Mouse (Mus musculus) layer of hippocampus, postnatal 10 days (tissue): ENCODE data around the gene Syt8. TPM values are rescaled to one million over a fixed set of nuclear protein-coding genes. Genes with fewer than 3 reads are reported as not detected.
A peak's percentile ranks its signal among the peaks of the same experiment; 100 is the strongest.

Source experiments
- DNase-seq, 2 experiments: peaks; one replicate each; pipeline ENCODE4 v3.0.0; 2021; ENCODE audit warnings: low spot score in 2 of 2
- total RNA-seq, 2 experiments: library from RNA; stranded (reverse); gene quantifications; 2 replicates each; pipeline ENCODE4 v1.2.3; 2021

Syt8 gene
- total RNA-seq, 2 experiments from 2014 or later: not detected

- no peak for DNase-seq
These were observed 26.7 kb upstream of the Syt8 start for GRCm38 (mm10) chr7:142407935-142408334.

- DNase-seq: no peak
These were observed 26.0 kb upstream of the Syt8 start for GRCm38 (mm10) chr7:142408686-142409085.

GRCm38 (mm10) chr7:142409603-142410002, 25.0 kb upstream of the Syt8 start:
- no peak for DNase-seq

GRCm38 (mm10) chr7:142413285-142413684, 21.4 kb upstream of the Syt8 start:
- DNase-seq: no peak

GRCm38 (mm10) chr7:142415314-142415713, 19.3 kb upstream of the Syt8 start:
- no peak for DNase-seq

GRCm38 (mm10) chr7:142416225-142416624, 18.4 kb upstream of the Syt8 start:
- no peak for DNase-seq

- no peak for DNase-seq
These were observed 16.6 kb upstream of the Syt8 start for GRCm38 (mm10) chr7:142418027-142418426.

GRCm38 (mm10) chr7:142418679-142419078, 16.0 kb upstream of the Syt8 start:
- no peak for DNase-seq

- no peak for DNase-seq
These were observed 14.8 kb upstream of the Syt8 start for GRCm38 (mm10) chr7:142419887-142420286.

- no peak for DNase-seq
These were observed 12.8 kb upstream of the Syt8 start for GRCm38 (mm10) chr7:142421826-142422225.

- DNase-seq: no peak
These were observed 8.9 kb upstream of the Syt8 start for GRCm38 (mm10) chr7:142425641-142426213.

GRCm38 (mm10) chr7:142428213-142428612, 6.4 kb upstream of the Syt8 start:
- DNase-seq: peak; percentile 52 to 54

- DNase-seq: peak; percentile 71 to 74
These were observed 4.4 kb upstream of the Syt8 start for GRCm38 (mm10) chr7:142430160-142430678.

- no peak for DNase-seq
These were observed 3.5 kb upstream of the Syt8 start for GRCm38 (mm10) chr7:142431106-142431505.

GRCm38 (mm10) chr7:142433623-142434022, 1.0 kb upstream of the Syt8 start:
- DNase-seq: no peak

- peak; percentile 71 to 75 for DNase-seq
These were observed 874 bp downstream of the Syt8 start for GRCm38 (mm10) chr7:142435524-142435923.

GRCm38 (mm10) chr7:142437324-142437723, 2.7 kb downstream of the Syt8 start:
- DNase-seq: no peak

GRCm38 (mm10) chr7:142439966-142440365, 5.3 kb downstream of the Syt8 start:
- no peak for DNase-seq

- peak; percentile 55 to 69 for DNase-seq
These were observed 6.0 kb downstream of the Syt8 start for GRCm38 (mm10) chr7:142440657-142441114.

GRCm38 (mm10) chr7:142441585-142441984, 6.9 kb downstream of the Syt8 start, which contains the start of gene Tnni2:
Tnni2 (plus strand) TSS chr7:142441808.
- DNase-seq: no peak

GRCm38 (mm10) chr7:142442081-142442907, 7.6 kb downstream of the Syt8 start:
- DNase-seq: no peak

- no peak for DNase-seq
These were observed 8.3 kb downstream of the Syt8 start for GRCm38 (mm10) chr7:142442908-142443420.
